Mouse (Mus musculus) MEL (cell line): Measurements from ENCODE around the gene Dpy19l1. TPM values are rescaled to one million over a fixed set of nuclear protein-coding genes. Genes with fewer than 3 reads are reported as not detected.
A peak's percentile ranks its signal among the peaks of the same experiment; 100 is the strongest.

Experiments used
- DNase-seq: peaks from one replicate; pipeline ENCODE4 v3.0.0; 2011; ENCODE audit warnings: low read depth, low spot score
- H3K27ac ChIP-seq: 2 replicates; pipeline ENCODE4 v1.5.1; 2012; ENCODE audit warnings: low read depth, mild to moderate bottlenecking, control low read depth, low read length, moderate library complexity; ENCODE audit not compliant: control insufficient read depth
- H3K27me3 ChIP-seq, 2 experiments: fragments of 150-350 bp in 1 of 2; sonication (generic) in 1 of 2; 2 replicates each; pipeline ENCODE4 v1.6.1; 2012; ENCODE audit warnings: low read length in 2 of 2, mild to moderate bottlenecking in 2 of 2, improper control_type of control experiment in 1 of 2, moderate library complexity in 1 of 2; ENCODE audit not compliant: insufficient read depth in 2 of 2, control insufficient read depth in 1 of 2
- H3K36me3 ChIP-seq, 2 experiments: 2 replicates each; pipeline ENCODE4 v1.6.1; 2012 to 2014; ENCODE audit warnings: low read length in 2 of 2, improper control_type of control experiment in 1 of 2, inconsistent platforms in 1 of 2, mild to moderate bottlenecking in 1 of 2; ENCODE audit not compliant: insufficient read depth in 2 of 2, control insufficient read depth in 1 of 2
- H3K4me1 ChIP-seq, 2 experiments: fragments of 150-350 bp in 1 of 2; sonication (generic) in 1 of 2; 2 replicates each; pipeline ENCODE4 v1.6.1; 2012; ENCODE audit warnings: low read length in 2 of 2, improper control_type of control experiment in 1 of 2, mild to moderate bottlenecking in 1 of 2; ENCODE audit not compliant: insufficient read depth in 2 of 2, control insufficient read depth in 1 of 2
- H3K4me3 ChIP-seq, 2 experiments: fragments of 150-350 bp in 1 of 2; sonication (generic) in 1 of 2; 2 replicates each; pipeline ENCODE4 v1.5.1; 2012; ENCODE audit warnings: low read depth in 2 of 2, low read length in 2 of 2, mild to moderate bottlenecking in 2 of 2, moderate library complexity in 2 of 2, control low read depth in 1 of 2, improper control_type of control experiment in 1 of 2; ENCODE audit not compliant: control insufficient read depth in 1 of 2, insufficient read depth in 1 of 2
- H3K79me2 ChIP-seq: 2 replicates; pipeline ENCODE4 v1.6.1; 2012; ENCODE audit warnings: mild to moderate bottlenecking, low read length, moderate library complexity; ENCODE audit not compliant: control insufficient read depth, poor library complexity, insufficient read depth
- H3K9ac ChIP-seq: 2 replicates; pipeline ENCODE4 v1.6.1; 2012; ENCODE audit warnings: low read depth, mild to moderate bottlenecking, control low read depth, low read length, moderate library complexity; ENCODE audit not compliant: control insufficient read depth, poor library complexity, severe bottlenecking
- H3K9me3 ChIP-seq: fragments of 150-350 bp; sonication (generic); replicated peaks from 2 replicates; pipeline ENCODE4 v1.6.1; 2012; ENCODE audit warnings: mild to moderate bottlenecking, low read length, improper control_type of control experiment, moderate library complexity; ENCODE audit not compliant: insufficient read depth
- BHLHE40 ChIP-seq: IDR thresholded peaks from 2 replicates; pipeline ENCODE4 v1.6.1; 2012; ENCODE audit warnings: low read depth, mild to moderate bottlenecking, inconsistent platforms, low read length, improper control_type of control experiment, borderline replicate concordance
- CHD1 ChIP-seq: IDR thresholded peaks from 2 replicates; pipeline ENCODE4 v1.6.1; 2012; ENCODE audit warnings: low read depth, mild to moderate bottlenecking, inconsistent platforms, low read length, improper control_type of control experiment
- CHD2 ChIP-seq: IDR thresholded peaks from 2 replicates; pipeline ENCODE4 v1.6.1; 2011; ENCODE audit warnings: low read length, improper control_type of control experiment
- CTCF ChIP-seq, 3 experiments: IDR thresholded peaks in 2 of 3; conservative IDR thresholded peaks in 1 of 3; 2 replicates each; pipeline ENCODE4 v1.5.1; 2011 to 2012; ENCODE audit warnings: low read length in 3 of 3, low read depth in 2 of 3, mild to moderate bottlenecking in 2 of 3, improper control_type of control experiment in 1 of 3, inconsistent platforms in 1 of 3, mixed read lengths in 1 of 3, moderate library complexity in 1 of 3; ENCODE audit not compliant: control insufficient read depth in 1 of 3, insufficient read depth in 1 of 3, poor library complexity in 1 of 3, severe bottlenecking in 1 of 3
- E2F4 ChIP-seq: IDR thresholded peaks from 2 replicates; pipeline ENCODE4 v1.6.1; 2011; ENCODE audit warnings: low read depth, low read length, improper control_type of control experiment, borderline replicate concordance
- ELF1 ChIP-seq: IDR thresholded peaks from 2 replicates; pipeline ENCODE4 v1.6.1; 2014; ENCODE audit warnings: low read depth, mild to moderate bottlenecking, inconsistent platforms, low read length, improper control_type of control experiment, moderate library complexity
- EP300 ChIP-seq, 2 experiments: IDR thresholded peaks; 2 replicates each; pipeline ENCODE4 v1.6.1; 2011; ENCODE audit warnings: improper control_type of control experiment in 2 of 2, low read length in 2 of 2, low read depth in 1 of 2, mild to moderate bottlenecking in 1 of 2
- ETS1 ChIP-seq: IDR thresholded peaks from 2 replicates; pipeline ENCODE4 v1.6.1; 2012; ENCODE audit warnings: low read depth, mild to moderate bottlenecking, inconsistent platforms, low read length, improper control_type of control experiment, moderate library complexity
- JUND ChIP-seq: IDR thresholded peaks from 2 replicates; pipeline ENCODE4 v1.6.1; 2011; ENCODE audit warnings: low read depth, mild to moderate bottlenecking, improper control_type of control experiment, low read length
- MAX ChIP-seq: IDR thresholded peaks from 2 replicates; pipeline ENCODE4 v1.6.1; 2011; ENCODE audit warnings: low read length, improper control_type of control experiment
- MAZ ChIP-seq: IDR thresholded peaks from 2 replicates; pipeline ENCODE4 v1.6.1; 2012; ENCODE audit warnings: low read depth, mild to moderate bottlenecking, inconsistent platforms, low read length, improper control_type of control experiment
- MXI1 ChIP-seq: IDR thresholded peaks from 2 replicates; pipeline ENCODE4 v1.6.1; 2011; ENCODE audit warnings: mild to moderate bottlenecking, low read depth, low read length, improper control_type of control experiment
- MYB ChIP-seq: IDR thresholded peaks from 2 replicates; pipeline ENCODE4 v1.6.1; 2011; ENCODE audit warnings: mild to moderate bottlenecking, low read depth, low read length, improper control_type of control experiment
- NELFE ChIP-seq: IDR thresholded peaks from 2 replicates; pipeline ENCODE4 v1.6.1; 2011; ENCODE audit warnings: low read depth, low read length, improper control_type of control experiment
- POLR2A ChIP-seq, 2 experiments: IDR thresholded peaks; 2 replicates each; pipeline ENCODE4 v1.6.1; 2011 to 2012; ENCODE audit warnings: low read length in 2 of 2, mild to moderate bottlenecking in 2 of 2, control low read depth in 1 of 2, improper control_type of control experiment in 1 of 2, low read depth in 1 of 2, moderate library complexity in 1 of 2; ENCODE audit not compliant: control insufficient read depth in 1 of 2, insufficient read depth in 1 of 2, poor library complexity in 1 of 2
- POLR2AphosphoS5 ChIP-seq: IDR thresholded peaks from 2 replicates; pipeline ENCODE4 v1.6.1; 2012; ENCODE audit warnings: low read depth, borderline replicate concordance, mild to moderate bottlenecking, inconsistent platforms, low read length, moderate library complexity, mixed read lengths
- RAD21 ChIP-seq: IDR thresholded peaks from 2 replicates; pipeline ENCODE4 v1.6.1; 2011; ENCODE audit warnings: mild to moderate bottlenecking, low read depth, low read length, improper control_type of control experiment
- RCOR1 ChIP-seq: IDR thresholded peaks from 2 replicates; pipeline ENCODE4 v1.6.1; 2012; ENCODE audit warnings: low read depth, mild to moderate bottlenecking, inconsistent platforms, low read length, improper control_type of control experiment
- SIN3A ChIP-seq: IDR thresholded peaks from 2 replicates; pipeline ENCODE4 v1.6.1; 2012; ENCODE audit warnings: low read length, improper control_type of control experiment, inconsistent platforms
- TAL1 ChIP-seq: IDR thresholded peaks from 2 replicates; pipeline ENCODE4 v1.6.1; 2012; ENCODE audit warnings: mild to moderate bottlenecking, inconsistent platforms, low read length, moderate library complexity, mixed read lengths
- TBP ChIP-seq: IDR thresholded peaks from 2 replicates; pipeline ENCODE4 v1.8.0; 2011; ENCODE audit warnings: low read depth, low read length, improper control_type of control experiment
- TCF12 ChIP-seq: IDR thresholded peaks from 2 replicates; pipeline ENCODE4 v1.6.1; 2014; ENCODE audit warnings: low read depth, mild to moderate bottlenecking, inconsistent platforms, low read length, improper control_type of control experiment, moderate library complexity
- UBTF ChIP-seq: IDR thresholded peaks from 2 replicates; pipeline ENCODE4 v1.6.1; 2012; ENCODE audit warnings: low read depth, mild to moderate bottlenecking, inconsistent platforms, low read length, improper control_type of control experiment, moderate library complexity, borderline replicate concordance; ENCODE audit not compliant: insufficient read depth
- USF1 ChIP-seq: IDR thresholded peaks from 2 replicates; pipeline ENCODE4 v1.6.1; 2014; ENCODE audit warnings: low read depth, mild to moderate bottlenecking, inconsistent platforms, low read length, improper control_type of control experiment, moderate library complexity
- USF2 ChIP-seq, 2 experiments: IDR thresholded peaks; 2 replicates each; pipeline ENCODE4 v1.6.1; 2011 to 2012; ENCODE audit warnings: improper control_type of control experiment in 2 of 2, low read length in 2 of 2, borderline replicate concordance in 1 of 2, inconsistent platforms in 1 of 2, low read depth in 1 of 2, mild to moderate bottlenecking in 1 of 2; ENCODE audit not compliant: insufficient read depth in 1 of 2
- ZC3H11A ChIP-seq: IDR thresholded peaks from 2 replicates; pipeline ENCODE4 v1.6.1; 2012; ENCODE audit warnings: low read depth, mild to moderate bottlenecking, inconsistent platforms, low read length, improper control_type of control experiment
- ZKSCAN1 ChIP-seq: IDR thresholded peaks from 2 replicates; pipeline ENCODE4 v1.6.1; 2012; ENCODE audit warnings: low read depth, mild to moderate bottlenecking, inconsistent platforms, low read length, improper control_type of control experiment, moderate library complexity
- ZMIZ1 ChIP-seq: IDR thresholded peaks from 2 replicates; pipeline ENCODE4 v1.6.1; 2012; ENCODE audit warnings: low read depth, mild to moderate bottlenecking, inconsistent platforms, low read length, improper control_type of control experiment, moderate library complexity
- ZNF384 ChIP-seq: IDR thresholded peaks from 2 replicates; pipeline ENCODE4 v1.6.1; 2012; ENCODE audit warnings: low read depth, mild to moderate bottlenecking, inconsistent platforms, low read length, improper control_type of control experiment
- polyA plus RNA-seq, 2 experiments: library from polyadenylated mRNA; stranded (reverse) in 1 of 2; unstranded in 1 of 2; fragments of >175 nt in 1 of 2; fragments of >200 nt in 1 of 2; gene quantifications; 2 replicates each; pipeline versions ENCODE4 v1.2.1 to v1.2.4; 2012; ENCODE audit warnings: low replicate concordance in 2 of 2, low read depth in 1 of 2; ENCODE audit not compliant: insufficient read length in 2 of 2, insufficient read depth in 1 of 2, missing spikeins in 1 of 2
- total RNA-seq: library from RNA; depleted of rRNA; stranded (reverse); fragments of 300-350 nt; gene quantifications from 2 replicates; pipeline ENCODE4 v1.2.3, GENCODE M21; 2012

Dpy19l1 gene
- total and polyA plus RNA-seq, 3 experiments: 26.9 to 71.6 (median 35.3) TPM

DNA sequence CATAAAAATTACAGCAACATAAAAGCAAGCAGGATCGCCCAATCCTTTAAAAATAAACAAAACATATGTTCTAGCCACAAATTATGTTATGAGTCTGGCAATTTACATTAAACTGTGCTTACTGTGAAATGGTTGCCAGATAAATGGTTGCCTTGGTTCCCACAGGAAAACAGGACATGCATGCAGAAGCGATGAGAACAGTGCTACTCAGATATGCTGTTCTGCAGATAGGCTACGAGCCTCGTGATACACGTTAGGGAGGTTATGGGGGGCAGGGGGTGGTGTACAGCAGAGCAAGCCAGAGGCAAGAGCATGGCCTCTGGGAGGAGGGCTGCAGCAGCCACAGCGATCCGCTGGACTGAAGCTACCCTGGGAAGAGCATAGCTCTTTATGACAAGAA is 29.1 kb downstream of the Dpy19l1 start:
- 0 out of 2 replicates have a peak, but pooled peaks have one; percentile 9 for TF ChIP-seq BHLHE40
- TF ChIP-seq MAZ: no peak
- TF ChIP-seq JUND: no peak
- no peak for TF ChIP-seq CHD1
- no peak for TF ChIP-seq MAX
- peak in 1 of 2 experiments; percentile 68; a peak in 2 of 4 replicates for TF ChIP-seq EP300 (IDR thresholded peaks at IDR 0.05; ENCODE audit: low read depth in 1 of 2, low read length in 2 of 2)
- no peak for TF ChIP-seq ZMIZ1
- no peak for TF ChIP-seq CHD2
- TF ChIP-seq TCF12: no peak
- TF ChIP-seq ETS1: peak; percentile 53; the same call in 1 of the 2 replicates
- TF ChIP-seq USF2 (IDR thresholded peaks at IDR 0.05; ENCODE audit: borderline replicate concordance in 1 of 2, insufficient read depth in 1 of 2, low read depth in 1 of 2, low read length in 2 of 2): no peak
- peak; percentile 13; the same call in 1 of the 2 replicates for TF ChIP-seq USF1
- TF ChIP-seq MXI1: peak; percentile 49; the same call in 1 of the 2 replicates
- peak; percentile 70 for TF ChIP-seq SIN3A
- no peak for TF ChIP-seq TAL1
- no peak for TF ChIP-seq RCOR1
- no peak for TF ChIP-seq POLR2AphosphoS5
- peaks cover 1% of the 10 kb centered on the region; the same call in 1 of the 2 replicates for H3K79me2 ChIP-seq
- 0 out of 2 replicates have a peak overlapping the region, but pooled peaks have one; percentile 16 for H3K27ac ChIP-seq
- H3K36me3 ChIP-seq: peaks cover 7 to 17% of the 10 kb centered on the region in 2 experiments
- peak; percentile 59 for DNase-seq
- no peak overlapping the region; a peak in 1 of 4 replicates for H3K4me3 ChIP-seq
- no peaks in the 10 kb centered on the region for H3K9me3 ChIP-seq
- no peaks in the 10 kb centered on the region for H3K27me3 ChIP-seq
- H3K9ac ChIP-seq: no peak overlapping the region
- H3K4me1 ChIP-seq: peaks cover 7 to 20% of the 10 kb centered on the region in 2 experiments

DNA sequence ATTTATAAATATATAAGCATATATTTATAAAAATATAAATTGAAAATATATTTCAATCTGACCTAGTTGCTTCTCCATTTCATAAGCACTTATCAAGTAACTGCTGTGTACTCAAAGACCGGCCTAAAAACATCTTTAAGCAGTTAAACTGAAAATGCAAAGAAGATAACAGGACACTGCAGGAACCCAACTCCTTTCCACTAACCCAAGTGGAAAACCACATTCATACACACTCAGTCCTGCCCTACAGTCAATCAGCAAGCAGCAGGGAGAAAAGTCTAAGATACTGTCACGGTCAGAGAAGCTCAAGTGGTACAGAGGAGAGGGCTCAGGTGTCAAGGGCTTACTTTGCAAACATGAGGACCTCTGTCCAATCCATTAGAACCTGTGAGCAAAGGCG is 30.4 kb downstream of the Dpy19l1 start:
- no peaks in the 10 kb centered on the region for H3K9me3 ChIP-seq
- H3K4me1 ChIP-seq: peaks cover 7 to 20% of the 10 kb centered on the region in 2 experiments
- DNase-seq: peak; percentile 79
- H3K4me3 ChIP-seq: peak overlapping the region in 1 of 2 experiments; percentile 32; a peak in 2 of 4 replicates
- H3K9ac ChIP-seq: peak overlapping the region; percentile 14; the same call in 1 of the 2 replicates
- peaks cover 1% of the 10 kb centered on the region; the same call in 1 of the 2 replicates for H3K79me2 ChIP-seq
- H3K36me3 ChIP-seq: peaks cover 11 to 17% of the 10 kb centered on the region in 2 experiments
- H3K27me3 ChIP-seq: no peaks in the 10 kb centered on the region
- H3K27ac ChIP-seq: peak overlapping the region; percentile 92
- TF ChIP-seq ZKSCAN1: no peak
- no peak for TF ChIP-seq CHD2
- TF ChIP-seq POLR2A (IDR thresholded peaks at IDR 0.05; ENCODE audit: control insufficient read depth in 1 of 2, insufficient read depth in 1 of 2, low read depth in 1 of 2, low read length in 2 of 2, poor library complexity in 1 of 2): no peak
- TF ChIP-seq ZNF384: no peak
- no peak for TF ChIP-seq CTCF (IDR thresholded peaks at IDR 0.05 in 2 of 3, conservative IDR thresholded peaks at IDR 0.05 in 1 of 3; ENCODE audit: control insufficient read depth in 1 of 3, insufficient read depth in 1 of 3, low read depth in 2 of 3, low read length in 3 of 3, poor library complexity in 1 of 3, severe bottlenecking in 1 of 3)
- no peak for TF ChIP-seq UBTF
- 0 out of 2 replicates have a peak, but pooled peaks have one; percentile 44 for TF ChIP-seq TBP
- TF ChIP-seq NELFE: peak; percentile 37; the same call in 1 of the 2 replicates
- TF ChIP-seq ZMIZ1: no peak
- no peak for TF ChIP-seq USF2 (IDR thresholded peaks at IDR 0.05; ENCODE audit: borderline replicate concordance in 1 of 2, insufficient read depth in 1 of 2, low read depth in 1 of 2, low read length in 2 of 2)
- no peak for TF ChIP-seq ZC3H11A
- TF ChIP-seq E2F4: no peak
- TF ChIP-seq ELF1: no peak
- TF ChIP-seq RAD21: no peak; the same call in 1 of the 2 replicates
- TF ChIP-seq TCF12: peak; percentile 89
- peak; percentile 94 to 97 for TF ChIP-seq EP300 (IDR thresholded peaks at IDR 0.05; ENCODE audit: low read depth in 1 of 2, low read length in 2 of 2)
- peak; percentile 84 for TF ChIP-seq RCOR1
- no peak for TF ChIP-seq CHD1
- 0 out of 2 replicates have a peak, but pooled peaks have one; percentile 27 for TF ChIP-seq MXI1
- TF ChIP-seq SIN3A: peak; percentile 84
- no peak for TF ChIP-seq JUND
- peak; percentile 99 for TF ChIP-seq MYB
- TF ChIP-seq BHLHE40: no peak; the same call in 1 of the 2 replicates
- TF ChIP-seq ETS1: peak; percentile 73
